Mouse (Mus musculus) kidney, adult 2 months (tissue): ENCODE measurements around the gene Pou3f3.

Experiments used
- CTCF ChIP-seq: fragments of 200-500 bp; conservative IDR thresholded peaks from 2 replicates; pipeline ENCODE4 v1.5.1; 2011; ENCODE audit warnings: low read depth, mild to moderate bottlenecking, control low read depth, low read length, moderate library complexity, mixed read lengths; ENCODE audit not compliant: insufficient read depth, insufficient read length
- POLR2A ChIP-seq: fragments of 200-500 bp; IDR thresholded peaks from one replicate; pipeline ENCODE4 v1.6.1; 2011; ENCODE audit warnings: low read depth, low read length, control low read depth

DNA sequence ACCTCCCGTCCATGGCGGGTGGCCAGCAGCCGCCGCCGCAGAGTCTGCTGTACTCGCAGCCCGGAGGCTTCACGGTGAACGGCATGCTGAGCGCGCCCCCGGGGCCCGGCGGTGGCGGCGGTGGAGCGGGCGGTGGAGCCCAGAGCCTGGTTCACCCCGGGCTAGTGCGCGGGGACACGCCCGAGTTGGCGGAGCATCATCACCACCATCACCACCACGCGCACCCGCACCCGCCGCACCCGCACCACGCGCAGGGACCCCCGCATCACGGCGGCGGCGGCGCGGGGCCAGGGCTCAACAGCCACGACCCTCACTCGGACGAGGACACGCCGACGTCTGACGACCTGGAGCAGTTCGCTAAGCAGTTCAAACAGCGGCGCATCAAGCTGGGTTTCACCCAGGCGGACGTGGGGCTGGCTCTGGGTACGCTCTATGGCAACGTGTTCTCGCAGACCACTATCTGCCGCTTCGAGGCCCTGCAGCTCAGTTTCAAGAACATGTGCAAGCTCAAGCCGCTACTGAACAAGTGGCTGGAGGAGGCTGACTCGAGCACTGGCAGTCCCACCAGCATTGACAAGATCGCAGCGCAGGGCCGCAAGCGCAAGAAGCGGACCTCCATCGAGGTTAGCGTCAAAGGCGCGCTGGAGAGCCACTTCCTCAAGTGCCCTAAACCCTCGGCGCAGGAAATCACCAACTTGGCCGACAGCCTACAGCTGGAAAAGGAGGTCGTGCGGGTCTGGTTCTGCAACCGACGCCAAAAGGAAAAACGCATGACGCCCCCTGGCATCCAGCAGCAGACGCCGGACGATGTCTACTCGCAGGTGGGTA lies 2.4 kb downstream of the Pou3f3 start:
- no peak for TF ChIP-seq POLR2A
- TF ChIP-seq CTCF = no peak
